ENCODE assay signal across 8 mouse cellular contexts in genomic region chr17:79518185-79518584, GRCm38 (mm10).
DNase-seq lines count a peak whose midpoint lies in the region; TF ChIP-seq lines count a peak whose summit lies in the region.

No protein-coding gene starts in this region.

- no peaks in the 10 kb centered on the region for H3K79me2 ChIP-seq in myocyte (ENCODE audit: control insufficient read depth, insufficient read depth)

- H3K36me3 ChIP-seq in myocyte (ENCODE audit: control insufficient read depth, insufficient read depth): no peaks in the 10 kb centered on the region

- no peak overlapping the region for H3K27ac ChIP-seq in layer of hippocampus, adult 2 months

- no peak overlapping the region for H3K4me2 ChIP-seq in myocyte (ENCODE audit: low read depth)

- no peaks in the 10 kb centered on the region for H3K27me3 ChIP-seq in myocyte (ENCODE audit: control insufficient read depth, insufficient read depth, insufficient read length)

- DNase-seq in layer of hippocampus, adult 2 months (ENCODE audit: low spot score in 2 of 2): no peak
- no peak for DNase-seq in layer of hippocampus, adult 11-12 months (ENCODE audit: low spot score)
- DNase-seq in NIH3T3 (ENCODE audit: low read depth): peak; percentile 44
- peak; percentile 13 to 14 for DNase-seq in heart, postnatal 36 days
- no peak for DNase-seq in ovary, adult 18-20 months (ENCODE audit: low spot score)
- DNase-seq in frontal cortex, postnatal 10 days (ENCODE audit: low spot score in 2 of 2): no peak
- no peak for DNase-seq in right cerebral cortex, postnatal 36 days (ENCODE audit: low spot score in 2 of 2)

- intact Hi-C loops in heart, postnatal 36 days (cut with DNase I): loop anchor here (2.0 to 5.0 kb wide), 2 partner anchors 376 to 407 kb away; no protein-coding TSS in a partner anchor

- no peak overlapping the region for H3ac ChIP-seq in myocyte (ENCODE audit: control insufficient read depth, insufficient read length)

- no peak overlapping the region for H3K4me3 ChIP-seq in layer of hippocampus, adult 2 months
- H3K4me3 ChIP-seq in myocyte: no peak overlapping the region

- no peak for TF ChIP-seq POLR2A in myocyte (IDR thresholded peaks at IDR 0.05; ENCODE audit: insufficient read length, low read depth)

- peak; percentile 50 for TF ChIP-seq CTCF in layer of hippocampus, adult 2 months (conservative IDR thresholded peaks at IDR 0.05)

TF ChIP-seq in myocyte, 11 proteins besides CTCF, POLR2A, EP300 and RAD21:
- TF ChIP-seq MYOD1 (IDR thresholded peaks at IDR 0.05; ENCODE audit: control insufficient read depth in 1 of 3, insufficient read length in 2 of 3, low read depth in 2 of 3) (no peak), USF1 (IDR thresholded peaks at IDR 0.05; ENCODE audit: low read depth) (peak; percentile 23)

Comparison
In these comparisons a context has a peak if more than half of its experiments do, and no peak if none do; other contexts are left out.
1. DNase-seq: peak in NIH3T3 (single experiment) and heart, postnatal 36 days (2 of 2); none in layer of hippocampus, adult 2 months (0 of 2), layer of hippocampus, adult 11-12 months (single experiment), ovary, adult 18-20 months (single experiment), frontal cortex, postnatal 10 days (0 of 2) and right cerebral cortex, postnatal 36 days (0 of 2).